Mouse (Mus musculus) large intestine, adult 2 months (tissue): ENCODE results near the gene L3mbtl4. TPM values are rescaled to one million over a fixed set of nuclear protein-coding genes. Genes with fewer than 3 reads are reported as not detected.

Experiments used
- DNase-seq: peaks from one replicate; pipeline ENCODE4 v3.0.0-alpha.2; 2012; ENCODE audit warnings: low read depth, low spot score
- WGBS: fragments of 180-500 bp; shearing (Covaris S2); methylation state at CpG from one replicate; pipeline ENCODE4 v1.1.7; 2018; 5-methylcytosine and 5-hydroxymethylcytosine counted together
- polyA plus RNA-seq: library from polyadenylated mRNA; depleted of rRNA; stranded (reverse); fragments of >200 nt; gene quantifications from 2 replicates; pipeline ENCODE4 v1.2.3, GENCODE M21; 2012

Gene L3mbtl4
- polyA plus RNA-seq, 1 experiment = 0.07 TPM

DNA sequence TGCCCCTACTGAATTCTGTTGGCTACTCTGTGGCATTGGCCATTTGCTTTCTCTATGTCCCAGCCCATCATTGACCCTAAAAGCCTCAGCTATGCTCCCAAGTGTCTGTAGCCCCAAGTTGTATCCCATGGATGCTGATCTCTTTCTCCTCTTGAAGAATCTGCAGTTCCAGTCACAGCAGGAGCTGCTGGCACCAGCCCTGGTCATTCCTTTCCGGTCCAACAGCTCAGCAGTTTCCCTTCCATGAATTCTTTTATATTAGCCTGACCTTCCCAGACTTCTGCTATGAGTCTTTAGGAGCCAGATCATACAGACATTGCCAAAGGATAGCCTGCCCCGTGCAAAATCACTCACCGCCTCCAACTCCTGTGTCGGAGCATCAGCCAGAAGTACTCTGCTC is 520.1 kb downstream of the L3mbtl4 start:
- WGBS = 77% methylated on average over 4 of the region's 4 CpGs
- DNase-seq = no peak

DNA sequence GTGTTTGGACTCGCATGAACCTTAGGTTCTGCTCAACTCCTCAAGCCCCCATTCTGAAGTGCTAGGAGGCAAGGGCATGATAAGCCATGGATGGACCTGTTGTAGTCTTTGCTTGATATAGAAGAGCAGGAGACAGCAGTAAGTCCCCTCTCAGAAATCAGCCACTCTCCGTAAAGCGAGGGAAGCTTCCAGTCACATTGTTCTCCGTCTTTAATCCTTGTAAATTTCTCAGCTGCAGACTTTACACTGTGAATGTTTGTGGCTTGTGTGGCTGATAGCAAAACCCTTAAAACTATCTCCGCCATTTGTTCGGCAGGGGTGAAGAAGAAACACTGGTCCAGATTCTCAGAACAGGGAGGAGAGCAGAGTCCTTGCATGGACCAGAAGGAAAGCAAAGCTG is 552.7 kb downstream of the L3mbtl4 start, which contains the start of gene Tmem200c:
TSS of gene Tmem200c (plus strand) at position 301 of the 400 bp plus-strand sequence.
- 75% methylated on average over 6 of the region's 6 CpGs for WGBS
- DNase-seq = no peak
